Comparison of ENCODE assay signal across 12 mouse cellular contexts in genomic region chr7:66711166-66711565, GRCm38 (mm10). TPM values are rescaled to one million over a fixed set of nuclear protein-coding genes. Genes with fewer than 3 reads are reported as not detected.
DNase-seq lines count a peak whose midpoint lies in the region; ATAC-seq and TF ChIP-seq lines count a peak whose summit lies in the region.
"Had no signal": no experiment of that assay in that cellular context is flagged by ENCODE, and none has a peak within 500 bp of the region (broad histone marks: within the 10 kb centered on the region; RNA-seq: fewer than 3 reads in every experiment).

No protein-coding gene starts in this region.

- H3K27ac ChIP-seq in embryonic facial prominence, embryonic 11.5 days (replicated peaks; ENCODE audit: low read depth, low read length) = no peak overlapping the region
- no peak overlapping the region for H3K27ac ChIP-seq in embryonic facial prominence, embryonic 10.5 days (replicated peaks)
- no peak overlapping the region for H3K27ac ChIP-seq in kidney, adult 2 months (ENCODE audit: insufficient read depth, low read depth, low read length)
- H3K27ac ChIP-seq in kidney, embryonic 14.5 days (ENCODE audit: low read depth, low read length) = no peak overlapping the region
- H3K27ac ChIP-seq in lung, postnatal 0 days (ENCODE audit: low read length) = no peak overlapping the region
- no peak overlapping the region for H3K27ac ChIP-seq in small intestine, adult 2 months (ENCODE audit: insufficient read depth, low read depth, low read length)
- no peak overlapping the region for H3K27ac ChIP-seq in kidney, embryonic 15.5 days
- H3K27ac ChIP-seq: liver, embryonic 14.5 days had no signal

- no peak for TF ChIP-seq EP300 in lung, postnatal 0 days (IDR thresholded peaks at IDR 0.05)

- 0 out of 2 replicates have a peak, but pooled peaks have one; percentile 14 for TF ChIP-seq CTCF in kidney, adult 2 months (conservative IDR thresholded peaks at IDR 0.05; ENCODE audit: insufficient read depth, insufficient read length, low read depth, low read length)
- TF ChIP-seq CTCF in lung, postnatal 0 days (IDR thresholded peaks at IDR 0.05) = peak; percentile 65
- peak; percentile 4; the same call in 1 of the 2 replicates for TF ChIP-seq CTCF in small intestine, adult 2 months (IDR thresholded peaks at IDR 0.05; ENCODE audit: extremely low read depth, insufficient read length, insufficient replicate concordance, low read depth, low read length)

- no peaks in the 10 kb centered on the region for H3K9me3 ChIP-seq in embryonic facial prominence, embryonic 11.5 days (replicated peaks; ENCODE audit: control insufficient read depth, low read length)
- H3K9me3 ChIP-seq in embryonic facial prominence, embryonic 10.5 days = no peaks in the 10 kb centered on the region
- no peaks in the 10 kb centered on the region for H3K9me3 ChIP-seq in kidney, embryonic 14.5 days (ENCODE audit: control insufficient read depth, low read length)
- no peaks in the 10 kb centered on the region for H3K9me3 ChIP-seq in lung, postnatal 0 days (ENCODE audit: low read length)
- H3K9me3 ChIP-seq in kidney, embryonic 15.5 days (replicated peaks) = no peaks in the 10 kb centered on the region

- no peak for ATAC-seq in embryonic facial prominence, embryonic 11.5 days (replicated peaks; ENCODE audit: insufficient number of reproducible peaks, low FRiP score, low TSS enrichment, low read depth)
- no peak for ATAC-seq in kidney, embryonic 14.5 days (ENCODE audit: low FRiP score, low TSS enrichment)
- no peak for ATAC-seq in lung, postnatal 0 days
- no peak for ATAC-seq in kidney, embryonic 15.5 days (replicated peaks; ENCODE audit: low FRiP score)

- no peak overlapping the region for H3K4me3 ChIP-seq in embryonic facial prominence, embryonic 11.5 days (ENCODE audit: low read depth, low read length)
- no peak overlapping the region for H3K4me3 ChIP-seq in embryonic facial prominence, embryonic 10.5 days
- no peak overlapping the region for H3K4me3 ChIP-seq in kidney, adult 2 months (ENCODE audit: insufficient read depth, low read depth, low read length)
- no peak overlapping the region for H3K4me3 ChIP-seq in kidney, embryonic 14.5 days (ENCODE audit: low read length)
- no peak overlapping the region for H3K4me3 ChIP-seq in lung, postnatal 0 days (ENCODE audit: low read depth, low read length)
- no peak overlapping the region for H3K4me3 ChIP-seq in small intestine, adult 2 months (ENCODE audit: low read depth, low read length)
- H3K4me3 ChIP-seq in kidney, embryonic 15.5 days (replicated peaks) = no peak overlapping the region

- no peak for TF ChIP-seq POLR2A in kidney, adult 2 months (IDR thresholded peaks at IDR 0.05; ENCODE audit: low read depth, low read length)
- no peak for TF ChIP-seq POLR2A in small intestine, adult 2 months (IDR thresholded peaks at IDR 0.05; ENCODE audit: low read depth, low read length)

- no peaks in the 10 kb centered on the region for H3K4me1 ChIP-seq in embryonic facial prominence, embryonic 11.5 days (ENCODE audit: control insufficient read depth, insufficient read depth, low read length)
- H3K4me1 ChIP-seq in embryonic facial prominence, embryonic 10.5 days = no peaks in the 10 kb centered on the region
- H3K4me1 ChIP-seq in kidney, adult 2 months (ENCODE audit: control insufficient read depth, insufficient read depth, low read length) = 0 out of 2 replicates have a peak, but pooled peaks cover 2% of the 10 kb centered on the region
- no peaks in the 10 kb centered on the region for H3K4me1 ChIP-seq in kidney, embryonic 14.5 days (ENCODE audit: control insufficient read depth, insufficient read depth, low read length)
- no peaks in the 10 kb centered on the region for H3K4me1 ChIP-seq in lung, postnatal 0 days (ENCODE audit: insufficient read depth, low read depth, low read length)
- H3K4me1 ChIP-seq in small intestine, adult 2 months (ENCODE audit: control insufficient read depth, insufficient read depth, insufficient read length, low read length) = no peaks in the 10 kb centered on the region
- no peaks in the 10 kb centered on the region for H3K4me1 ChIP-seq in kidney, embryonic 15.5 days

- no peak overlapping the region for H3K4me2 ChIP-seq in embryonic facial prominence, embryonic 11.5 days (ENCODE audit: low read depth, low read length)
- no peak overlapping the region for H3K4me2 ChIP-seq in kidney, embryonic 14.5 days (replicated peaks; ENCODE audit: low read depth, low read length)
- H3K4me2 ChIP-seq in lung, postnatal 0 days (replicated peaks; ENCODE audit: low read depth, low read length) = no peak overlapping the region
- H3K4me2 ChIP-seq in kidney, embryonic 15.5 days = no peak overlapping the region

- no peaks in the 10 kb centered on the region for H3K27me3 ChIP-seq in embryonic facial prominence, embryonic 11.5 days (ENCODE audit: control insufficient read depth, insufficient read depth, low read length)
- no peaks in the 10 kb centered on the region for H3K27me3 ChIP-seq in embryonic facial prominence, embryonic 10.5 days (replicated peaks; ENCODE audit: low read depth, poor library complexity, severe bottlenecking)
- H3K27me3 ChIP-seq in kidney, adult 2 months (replicated peaks; ENCODE audit: control insufficient read depth, insufficient read depth, low read length) = no peaks in the 10 kb centered on the region
- H3K27me3 ChIP-seq in kidney, embryonic 14.5 days (ENCODE audit: control insufficient read depth, insufficient read depth, low read length) = no peaks in the 10 kb centered on the region
- no peaks in the 10 kb centered on the region for H3K27me3 ChIP-seq in lung, postnatal 0 days (replicated peaks; ENCODE audit: insufficient read depth, low read length)
- H3K27me3 ChIP-seq in small intestine, adult 2 months (ENCODE audit: control insufficient read depth, insufficient read depth, low read length) = no peaks in the 10 kb centered on the region
- H3K27me3 ChIP-seq in kidney, embryonic 15.5 days = no peaks in the 10 kb centered on the region

- H3K36me3 ChIP-seq in embryonic facial prominence, embryonic 11.5 days (replicated peaks; ENCODE audit: control insufficient read depth, insufficient read depth, low read depth, low read length) = no peaks in the 10 kb centered on the region; the same call in 1 of the 2 replicates
- H3K36me3 ChIP-seq in embryonic facial prominence, embryonic 10.5 days (replicated peaks) = peaks cover 72% of the 10 kb centered on the region
- H3K36me3 ChIP-seq in kidney, adult 2 months (ENCODE audit: control insufficient read depth, insufficient read depth, low read length) = no peaks in the 10 kb centered on the region; the same call in 1 of the 2 replicates
- peaks cover 48% of the 10 kb centered on the region for H3K36me3 ChIP-seq in kidney, embryonic 14.5 days (ENCODE audit: control insufficient read depth, insufficient read depth, low read length)
- peaks cover 8% of the 10 kb centered on the region; the same call in 1 of the 2 replicates for H3K36me3 ChIP-seq in lung, postnatal 0 days (ENCODE audit: insufficient read depth, low read length)
- H3K36me3 ChIP-seq in small intestine, adult 2 months (ENCODE audit: control insufficient read depth, insufficient read depth, low read length) = peaks cover 15% of the 10 kb centered on the region
- peaks cover 64% of the 10 kb centered on the region for H3K36me3 ChIP-seq in kidney, embryonic 15.5 days

- 80% methylated on average over 2 of the region's 2 CpGs for WGBS in embryonic facial prominence, embryonic 11.5 days
- WGBS in embryonic facial prominence, embryonic 10.5 days = 66% methylated on average over 2 of the region's 2 CpGs
- 17% methylated on average over 2 of the region's 2 CpGs for WGBS in kidney, adult 2 months
- WGBS in kidney, embryonic 14.5 days = 43% methylated on average over 2 of the region's 2 CpGs
- 17% methylated on average over 2 of the region's 2 CpGs for WGBS in lung, postnatal 0 days
- 17% methylated on average over 2 of the region's 2 CpGs for WGBS in small intestine, adult 2 months
- WGBS in kidney, embryonic 15.5 days = 46% methylated on average over 2 of the region's 2 CpGs

- DNase-seq in embryonic facial prominence, embryonic 11.5 days (ENCODE audit: low spot score) = peak; percentile 10
- no peak for DNase-seq in embryonic facial prominence, embryonic 10.5 days (ENCODE audit: low spot score)
- DNase-seq in kidney, adult 2 months = peak; percentile 20
- peak; percentile 74 for DNase-seq in lung, postnatal 0 days (ENCODE audit: low spot score)
- DNase-seq in lung, adult 18-20 months = no peak
- DNase-seq: adrenal gland, postnatal 14 days; heart, postnatal 14 days; right cerebral cortex, adult 18-20 months had no signal

- no peak overlapping the region for H3K9ac ChIP-seq in embryonic facial prominence, embryonic 11.5 days (replicated peaks; ENCODE audit: low read length)
- no peak overlapping the region for H3K9ac ChIP-seq in kidney, embryonic 14.5 days (ENCODE audit: low read depth, low read length)
- no peak overlapping the region for H3K9ac ChIP-seq in lung, postnatal 0 days (replicated peaks; ENCODE audit: low read depth)
- H3K9ac ChIP-seq in kidney, embryonic 15.5 days = no peak overlapping the region
- H3K9ac ChIP-seq: liver, embryonic 14.5 days had no signal

RNA-seq across cellular contexts. Expression of gene Lins1, which starts 21.5 kb away (rescaled TPM):
- polyA plus RNA-seq in embryonic facial prominence, embryonic 11.5 days (2014; fragmentation: Nextera tagmentation; extraction: Ambion mirVana) = 26.9 and 29.6 TPM in 2 replicates
- 21.8 and 24.3 TPM in 2 replicates for polyA plus RNA-seq in embryonic facial prominence, embryonic 10.5 days (2016; fragmentation: Nextera tagmentation; extraction: Ambion mirVana)
- 4.8 and 6.2 TPM in 2 replicates for polyA plus RNA-seq in kidney, adult 2 months (2012; rRNA removed)
- polyA plus RNA-seq in kidney, embryonic 14.5 days (2014; fragmentation: Nextera tagmentation; extraction: Ambion mirVana) = 17.3 and 23.1 TPM in 2 replicates
- 7.0 and 8.7 TPM in 2 replicates for polyA plus RNA-seq in lung, postnatal 0 days (2015; fragmentation: Nextera tagmentation; extraction: Ambion mirVana)
- 1.8 and 1.9 TPM in 2 replicates for polyA plus RNA-seq in small intestine, adult 2 months (2012; rRNA removed)
- polyA plus RNA-seq in kidney, embryonic 15.5 days (2015; fragmentation: Nextera tagmentation; extraction: Ambion mirVana) = 16.9 and 19.5 TPM in 2 replicates

RNA-seq across cellular contexts. Expression of gene Asb7, which starts 21.8 kb away (rescaled TPM):
- polyA plus RNA-seq in embryonic facial prominence, embryonic 11.5 days (2014; fragmentation: Nextera tagmentation; extraction: Ambion mirVana) = 14.3 and 17.1 TPM in 2 replicates
- polyA plus RNA-seq in embryonic facial prominence, embryonic 10.5 days (2016; fragmentation: Nextera tagmentation; extraction: Ambion mirVana) = 18.2 and 20.1 TPM in 2 replicates
- polyA plus RNA-seq in kidney, adult 2 months (2012; rRNA removed) = 4.2 and 4.9 TPM in 2 replicates
- 10.7 and 19.6 TPM in 2 replicates for polyA plus RNA-seq in kidney, embryonic 14.5 days (2014; fragmentation: Nextera tagmentation; extraction: Ambion mirVana)
- polyA plus RNA-seq in lung, postnatal 0 days (2015; fragmentation: Nextera tagmentation; extraction: Ambion mirVana) = 6.1 and 6.5 TPM in 2 replicates
- polyA plus RNA-seq in small intestine, adult 2 months (2012; rRNA removed) = 2.1 and 2.8 TPM in 2 replicates
- 16.9 and 17.3 TPM in 2 replicates for polyA plus RNA-seq in kidney, embryonic 15.5 days (2015; fragmentation: Nextera tagmentation; extraction: Ambion mirVana)

RNA-seq across cellular contexts. Expression of gene Cers3, which starts 32.1 kb away (rescaled TPM):
- polyA plus RNA-seq in embryonic facial prominence, embryonic 11.5 days (2014; fragmentation: Nextera tagmentation; extraction: Ambion mirVana) = 1.8 and 3.3 TPM in 2 replicates
- polyA plus RNA-seq in embryonic facial prominence, embryonic 10.5 days (2016; fragmentation: Nextera tagmentation; extraction: Ambion mirVana) = 0.88 and 1.3 TPM in 2 replicates
- polyA plus RNA-seq in kidney, adult 2 months (2012; rRNA removed) = 0.20 and 0.27 TPM in 2 replicates
- 0.94 and 1.9 TPM in 2 replicates for polyA plus RNA-seq in kidney, embryonic 14.5 days (2014; fragmentation: Nextera tagmentation; extraction: Ambion mirVana)
- polyA plus RNA-seq in lung, postnatal 0 days (2015; fragmentation: Nextera tagmentation; extraction: Ambion mirVana) = 5.7 and 7.1 TPM in 2 replicates
- polyA plus RNA-seq in small intestine, adult 2 months (2012; rRNA removed) = 0.15 TPM in 1 of 2 replicates, not detected in the other
- 1.2 and 1.3 TPM in 2 replicates for polyA plus RNA-seq in kidney, embryonic 15.5 days (2015; fragmentation: Nextera tagmentation; extraction: Ambion mirVana)

Comparison
In these comparisons a context has a peak if more than half of its experiments do, and no peak if none do; other contexts are left out.
1. DNase-seq: peak in embryonic facial prominence, embryonic 11.5 days (single experiment), kidney, adult 2 months (single experiment) and lung, postnatal 0 days (single experiment); none in embryonic facial prominence, embryonic 10.5 days (single experiment) and lung, adult 18-20 months (0 of 2).
2. CTCF ChIP-seq: peak in every context shown above with its lines; median percentile 65 in lung, postnatal 0 days; 14 in kidney, adult 2 months; 4 in small intestine, adult 2 months.